Mouse (Mus musculus): ENCODE measurements at regions not wholly inside any gene's neighbourhood (a gene's known extent, or its start where the extent isn't known, plus 50 kb on each side); places are given as distances from the start of the nearest gene placed in this dataset.

DNA sequence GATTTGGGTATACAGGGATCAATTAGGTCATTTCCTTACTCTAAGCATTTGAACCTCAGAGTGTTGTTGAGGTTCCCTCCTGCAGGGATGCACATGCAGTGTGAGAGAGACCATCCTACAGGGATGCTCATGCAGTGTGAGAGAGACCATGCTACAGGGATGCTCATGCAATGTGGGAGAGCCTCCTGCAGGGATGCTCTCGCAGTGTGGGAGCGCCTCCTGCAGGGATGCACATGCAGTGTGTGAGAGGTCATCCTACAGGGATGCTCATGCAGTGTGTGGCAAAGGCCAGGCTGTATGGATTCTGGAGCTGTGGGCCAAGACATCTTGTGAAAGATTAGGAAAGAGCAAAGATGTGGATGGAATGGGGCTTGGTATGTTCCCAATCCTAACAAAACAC is 816.1 kb upstream of the Tenm4 start:
- no peak overlapping the region for H3K27ac ChIP-seq
- H3K4me3 ChIP-seq, result no peak overlapping the region
- DNase-seq (ENCODE audit: low spot score in 2 of 2), result no peak
- TF ChIP-seq CTCF (conservative IDR thresholded peaks at IDR 0.05), result no peak

DNA sequence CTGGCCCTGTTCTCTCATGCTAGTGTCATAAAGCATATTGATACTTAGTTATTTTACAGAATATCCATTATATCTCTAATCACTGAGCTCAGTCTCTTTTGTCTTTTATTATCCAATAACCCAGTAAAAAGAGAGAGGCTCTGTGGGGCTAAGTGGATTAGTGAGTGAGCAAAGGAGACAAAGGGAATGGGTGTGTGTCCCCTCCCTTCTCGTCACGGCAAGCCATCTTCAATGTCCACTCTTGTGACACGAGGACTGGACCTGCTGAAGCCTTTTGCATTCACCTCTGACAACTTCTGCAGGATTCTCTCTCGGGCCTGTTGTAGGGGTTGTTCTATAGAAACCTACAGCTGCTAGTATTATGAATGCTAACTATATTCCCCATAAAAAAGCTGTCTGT is 812.3 kb upstream of the Tenm4 start:
- H3K4me3 ChIP-seq, result no peak overlapping the region
- no peak overlapping the region for H3K27ac ChIP-seq
- TF ChIP-seq CTCF (conservative IDR thresholded peaks at IDR 0.05), result no peak
- DNase-seq (ENCODE audit: low spot score in 2 of 2), result no peak

DNA sequence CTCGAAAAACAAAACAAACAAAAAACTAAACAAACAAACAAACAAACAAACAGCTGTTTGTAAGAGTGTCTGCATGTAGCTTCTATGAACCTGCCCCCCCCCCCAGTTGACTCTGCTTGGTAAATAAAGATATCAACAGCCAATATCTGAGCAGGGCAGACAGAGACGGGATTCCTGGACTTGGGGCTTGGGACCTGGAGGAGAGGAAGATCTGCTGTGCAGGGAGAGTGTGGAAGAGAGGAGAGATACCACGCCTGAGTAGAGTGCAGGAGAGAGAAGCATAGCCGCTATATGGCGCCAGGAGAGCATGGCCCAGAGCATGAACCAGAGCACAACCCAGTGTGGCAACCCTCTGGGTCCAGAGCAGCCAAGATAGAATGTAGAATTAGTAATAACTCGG is 811.9 kb upstream of the Tenm4 start:
- Histone ChIP-seq H3K4me3 (no peak overlapping the region), H3K27ac (no peak overlapping the region)
- TF ChIP-seq CTCF (conservative IDR thresholded peaks at IDR 0.05), result no peak
- no peak for DNase-seq (ENCODE audit: low spot score in 2 of 2)

Measured in layer of hippocampus, adult 2 months (tissue).